Mouse (Mus musculus) testis, postnatal 10 days (tissue): Measurements from ENCODE around the gene Pgd.

Experiments
- DNase-seq: peaks from one replicate; pipeline ENCODE4 v3.0.0; 2021; ENCODE audit warnings: low spot score

Pgd gene

GRCm38 (mm10) chr4:149168016-149168415, 1.4 kb upstream of the Pgd start:
- DNase-seq = no peak

GRCm38 (mm10) chr4:149166957-149167611, 513 bp upstream of the Pgd start:
- peak; percentile 58 for DNase-seq

- DNase-seq = no peak
These were observed 2.4 kb downstream of the Pgd start for GRCm38 (mm10) chr4:149164150-149164549.

- DNase-seq = no peak
These were observed 3.4 kb downstream of the Pgd start for GRCm38 (mm10) chr4:149163196-149163595.

- no peak for DNase-seq
These were observed 5.4 kb downstream of the Pgd start for GRCm38 (mm10) chr4:149161166-149161565.

GRCm38 (mm10) chr4:149159891-149160290, 6.7 kb downstream of the Pgd start:
- no peak for DNase-seq

GRCm38 (mm10) chr4:149159203-149159602, 7.4 kb downstream of the Pgd start:
- no peak for DNase-seq

- no peak for DNase-seq
These were observed 9.1 kb downstream of the Pgd start for GRCm38 (mm10) chr4:149157415-149157973.

GRCm38 (mm10) chr4:149155711-149156110, 10.9 kb downstream of the Pgd start:
- DNase-seq = no peak

- DNase-seq = no peak
These were observed 11.7 kb downstream of the Pgd start for GRCm38 (mm10) chr4:149154859-149155258.

- no peak for DNase-seq
These were observed 15.8 kb downstream of the Pgd start for GRCm38 (mm10) chr4:149150721-149151120.

- no peak for DNase-seq
These were observed 16.3 kb downstream of the Pgd start for GRCm38 (mm10) chr4:149150256-149150655.

- DNase-seq = no peak
These were observed 17.0 kb downstream of the Pgd start for GRCm38 (mm10) chr4:149149611-149150010.

- DNase-seq = no peak
These were observed 17.4 kb downstream of the Pgd start for GRCm38 (mm10) chr4:149149196-149149595.

- DNase-seq = no peak
These were observed 18.5 kb downstream of the Pgd start for GRCm38 (mm10) chr4:149148084-149148483.

- DNase-seq = no peak
These were observed 19.0 kb downstream of the Pgd start for GRCm38 (mm10) chr4:149147528-149147927.

GRCm38 (mm10) chr4:149145151-149145550, 21.4 kb downstream of the Pgd start:
- no peak for DNase-seq

- peak; percentile 83 for DNase-seq
These were observed 22.1 kb downstream of the Pgd start for GRCm38 (mm10) chr4:149144459-149144858.

- no peak for DNase-seq
These were observed 23.0 kb downstream of the Pgd start for GRCm38 (mm10) chr4:149143594-149143993.

- no peak for DNase-seq
These were observed 28.1 kb downstream of the Pgd start for GRCm38 (mm10) chr4:149138515-149138914.

GRCm38 (mm10) chr4:149136982-149137770, 29.4 kb downstream of the Pgd start, which contains the start of gene Cenps:
Cenps (minus strand) TSS chr4:149137629.
- DNase-seq = peak; percentile 98

- peak; percentile 61 for DNase-seq
These were observed 30.3 kb downstream of the Pgd start for GRCm38 (mm10) chr4:149136116-149136850.
